Mouse (Mus musculus): Measurements from ENCODE around the gene Tmem82. TPM values are rescaled to one million over a fixed set of nuclear protein-coding genes. Genes with fewer than 3 reads are reported as not detected.
"Not testable (repeated sequence)": the region's sequence is repeated elsewhere in the genome, so short reads cannot be mapped to it uniquely, and the experiment has no call there.

Tmem82 gene
- polyA plus RNA-seq, 1 experiment from 2014 or later: 0.17 TPM

DNA sequence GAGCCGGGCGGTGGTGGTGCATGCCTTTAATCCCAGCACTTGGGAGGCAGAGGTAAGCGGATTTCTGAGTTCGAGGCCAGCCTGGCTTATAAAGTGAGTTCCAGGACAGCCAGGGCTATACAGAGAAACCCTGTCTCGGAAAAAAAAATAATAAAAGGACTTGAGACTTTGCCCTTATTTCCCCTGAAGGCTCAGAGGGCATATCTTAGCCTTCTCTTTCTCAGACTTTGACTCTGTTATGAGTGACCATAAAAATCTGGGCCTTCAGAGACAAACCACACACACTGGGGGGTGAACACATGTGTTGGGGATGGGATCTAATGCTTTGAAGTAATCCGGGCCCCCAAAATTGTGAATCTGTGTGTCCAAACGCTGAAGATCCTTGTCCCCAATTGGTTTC lies 51.3 kb downstream of the Tmem82 start:
- H3K36me3 ChIP-seq; H3K27ac ChIP-seq (replicated peaks); H3K9me3 ChIP-seq; H3K4me2 ChIP-seq (replicated peaks); H3K27me3 ChIP-seq; H3K4me3 ChIP-seq; ATAC-seq (replicated peaks); H3K4me1 ChIP-seq; H3K9ac ChIP-seq (replicated peaks): not testable (repeated sequence)
- 94% methylated on average over 7 of the region's 7 CpGs for WGBS

DNA sequence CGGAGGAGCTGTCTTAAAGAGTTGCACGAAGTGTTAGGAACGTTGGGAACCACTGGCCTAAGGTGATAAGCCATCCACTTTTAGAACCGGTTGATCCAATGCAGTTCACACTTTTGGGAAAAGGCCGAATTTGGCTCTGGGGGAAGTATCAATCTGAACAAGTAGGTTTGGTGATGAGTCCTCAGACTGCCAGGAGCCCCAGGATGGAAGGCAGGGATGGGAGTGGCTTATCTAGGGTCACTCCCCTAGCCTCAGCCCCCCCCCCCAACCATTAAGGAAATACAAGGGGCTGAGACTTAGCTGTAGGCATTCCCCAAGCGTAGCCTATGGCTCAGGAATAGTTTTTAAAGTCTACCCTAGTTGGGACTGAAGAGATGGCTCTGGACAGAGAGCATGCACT lies 52.2 kb downstream of the Tmem82 start:
- H3K4me3 ChIP-seq: no peak overlapping the region
- no peaks in the 10 kb centered on the region for H3K27me3 ChIP-seq
- no peaks in the 10 kb centered on the region for H3K36me3 ChIP-seq
- no peak overlapping the region for H3K9ac ChIP-seq (replicated peaks)
- ATAC-seq (replicated peaks): no peak
- no peak overlapping the region for H3K27ac ChIP-seq (replicated peaks)
- no peaks in the 10 kb centered on the region for H3K9me3 ChIP-seq
- H3K4me2 ChIP-seq (replicated peaks): no peak overlapping the region
- no peaks in the 10 kb centered on the region for H3K4me1 ChIP-seq
- 94% methylated on average over 6 of the region's 6 CpGs for WGBS

DNA sequence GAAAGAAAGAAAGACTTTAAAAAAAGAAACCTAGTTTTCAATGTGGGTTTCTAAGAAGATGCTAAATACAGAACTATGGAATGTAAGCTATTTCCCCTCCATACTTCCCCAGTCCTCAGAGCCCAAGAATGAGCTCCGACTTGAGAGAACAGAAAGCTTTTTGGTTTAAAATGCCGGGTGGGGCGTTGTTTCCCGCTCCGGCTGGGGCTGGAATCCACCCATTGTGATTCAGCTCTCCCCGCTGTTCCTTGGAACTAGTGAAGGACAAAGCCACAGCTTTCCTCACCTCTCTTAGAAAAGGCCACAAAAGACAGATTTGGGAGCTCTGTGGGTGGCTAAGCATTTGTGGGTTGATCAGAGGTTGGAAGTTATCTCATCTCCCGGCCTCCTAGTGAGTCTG lies 53.1 kb downstream of the Tmem82 start:
- H3K9me3 ChIP-seq: no peaks in the 10 kb centered on the region
- H3K4me1 ChIP-seq: no peaks in the 10 kb centered on the region
- no peak overlapping the region for H3K4me3 ChIP-seq
- WGBS: 13% methylated on average over 7 of the region's 7 CpGs
- no peak overlapping the region for H3K4me2 ChIP-seq (replicated peaks)
- no peaks in the 10 kb centered on the region for H3K27me3 ChIP-seq
- no peak overlapping the region for H3K27ac ChIP-seq (replicated peaks)
- no peaks in the 10 kb centered on the region for H3K36me3 ChIP-seq
- ATAC-seq (replicated peaks): no peak
- H3K9ac ChIP-seq (replicated peaks): no peak overlapping the region

DNA sequence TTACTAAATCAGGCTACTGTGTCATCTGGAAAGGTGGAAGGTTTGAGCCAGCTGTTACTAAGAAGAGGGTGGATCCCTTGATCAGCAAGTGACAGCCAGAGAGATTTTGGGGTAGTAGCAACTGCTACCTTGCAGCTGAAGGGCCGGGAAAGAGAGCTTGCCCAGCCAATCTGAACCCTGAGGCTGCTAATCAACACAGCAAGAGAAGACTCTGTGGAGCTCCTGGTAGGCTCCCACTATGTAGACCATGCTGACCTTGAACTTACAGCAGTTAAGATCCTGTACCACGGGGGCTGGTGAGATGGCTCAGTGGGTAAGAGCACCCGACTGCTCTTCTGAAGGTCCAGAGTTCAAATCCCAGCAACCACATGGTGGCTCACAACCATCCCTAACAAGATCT lies 53.8 kb downstream of the Tmem82 start:
- no peak overlapping the region for H3K9ac ChIP-seq (replicated peaks)
- no peak overlapping the region for H3K27ac ChIP-seq (replicated peaks)
- no peak for ATAC-seq (replicated peaks)
- no peaks in the 10 kb centered on the region for H3K27me3 ChIP-seq
- 84% methylated on average over 3 of the region's 3 CpGs for WGBS
- no peaks in the 10 kb centered on the region for H3K36me3 ChIP-seq
- no peak overlapping the region for H3K4me2 ChIP-seq (replicated peaks)
- H3K4me3 ChIP-seq: no peak overlapping the region
- H3K9me3 ChIP-seq: no peaks in the 10 kb centered on the region
- H3K4me1 ChIP-seq: peaks cover 7% of the 10 kb centered on the region

DNA sequence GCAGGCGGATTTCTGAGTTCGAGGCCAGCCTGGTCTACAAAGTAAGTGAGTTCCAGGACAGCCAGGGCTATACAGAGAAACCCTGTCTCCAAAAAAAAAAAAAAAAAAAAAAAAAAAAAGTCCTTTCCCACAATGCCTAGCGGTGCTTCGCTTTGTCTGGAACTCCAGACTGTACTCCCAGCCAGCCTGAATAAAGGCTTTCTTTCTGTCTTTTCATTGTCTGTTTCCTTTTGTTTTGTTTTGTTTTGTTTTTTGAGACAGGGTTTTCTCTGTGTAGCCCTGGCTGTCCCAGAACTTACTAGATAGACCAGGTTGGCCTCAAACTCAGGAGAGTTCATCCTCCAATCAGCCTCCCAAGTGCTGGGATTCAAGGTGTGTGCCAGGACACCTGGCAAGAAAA lies 54.2 kb downstream of the Tmem82 start:
- no peaks in the 10 kb centered on the region for H3K27me3 ChIP-seq
- no peaks in the 10 kb centered on the region for H3K36me3 ChIP-seq
- H3K9ac ChIP-seq (replicated peaks): no peak overlapping the region
- H3K4me3 ChIP-seq: no peak overlapping the region
- no peak for ATAC-seq (replicated peaks)
- peaks cover 11% of the 10 kb centered on the region for H3K4me1 ChIP-seq
- 95% methylated on average over 4 of the region's 4 CpGs for WGBS
- no peak overlapping the region for H3K4me2 ChIP-seq (replicated peaks)
- no peaks in the 10 kb centered on the region for H3K9me3 ChIP-seq
- no peak overlapping the region for H3K27ac ChIP-seq (replicated peaks)

Other genes with a start within 250 kb of the Tmem82 start
- not detected in 2 replicates for gene Clcnka, start 219.9 kb downstream of the Tmem82 start, polyA plus RNA-seq (2015; fragmentation: Nextera tagmentation; extraction: Ambion mirVana)
- not detected in 2 replicates for gene Clcnkb, start 202.6 kb downstream of the Tmem82 start, polyA plus RNA-seq (2015; fragmentation: Nextera tagmentation; extraction: Ambion mirVana)
- 0.09 TPM in 1 of 2 replicates, not detected in the other for gene Hspb7, start 197.9 kb downstream of the Tmem82 start, polyA plus RNA-seq (2015; fragmentation: Nextera tagmentation; extraction: Ambion mirVana)
- gene Srarp, start 182.5 kb downstream of the Tmem82 start, polyA plus RNA-seq (2015; fragmentation: Nextera tagmentation; extraction: Ambion mirVana): 0.20 TPM in 1 of 2 replicates, not detected in the other
- gene Zbtb17, start 174.0 kb downstream of the Tmem82 start, polyA plus RNA-seq (2015; fragmentation: Nextera tagmentation; extraction: Ambion mirVana): 61.8 and 65.6 TPM in 2 replicates
- gene Spen, start 80.0 kb downstream of the Tmem82 start, polyA plus RNA-seq (2015; fragmentation: Nextera tagmentation; extraction: Ambion mirVana): 18.5 and 18.9 TPM in 2 replicates
- gene Fblim1, start 12.5 kb downstream of the Tmem82 start, polyA plus RNA-seq (2015; fragmentation: Nextera tagmentation; extraction: Ambion mirVana): 17.4 and 22.6 TPM in 2 replicates
- gene Slc25a34, start 5.2 kb upstream of the Tmem82 start, polyA plus RNA-seq (2015; fragmentation: Nextera tagmentation; extraction: Ambion mirVana): 0.06 and 0.14 TPM in 2 replicates
- gene Plekhm2, start 46.3 kb upstream of the Tmem82 start, polyA plus RNA-seq (2015; fragmentation: Nextera tagmentation; extraction: Ambion mirVana): 7.6 TPM in 2 replicates
- gene Rsc1a1, start 67.0 kb upstream of the Tmem82 start, polyA plus RNA-seq (2015; fragmentation: Nextera tagmentation; extraction: Ambion mirVana): not detected in 2 replicates
- gene Ddi2, start 104.8 kb upstream of the Tmem82 start, polyA plus RNA-seq (2015; fragmentation: Nextera tagmentation; extraction: Ambion mirVana): 14.6 and 15.3 TPM in 2 replicates
- not detected in 2 replicates for gene Agmat, start 128.0 kb upstream of the Tmem82 start, polyA plus RNA-seq (2015; fragmentation: Nextera tagmentation; extraction: Ambion mirVana)
- gene Dnajc16, start 172.3 kb upstream of the Tmem82 start, polyA plus RNA-seq (2015; fragmentation: Nextera tagmentation; extraction: Ambion mirVana): 5.2 and 5.3 TPM in 2 replicates
- gene Casp9, start 175.0 kb upstream of the Tmem82 start, polyA plus RNA-seq (2015; fragmentation: Nextera tagmentation; extraction: Ambion mirVana): 14.9 and 18.2 TPM in 2 replicates
- not detected in 2 replicates for gene Cela2a, start 207.5 kb upstream of the Tmem82 start, polyA plus RNA-seq (2015; fragmentation: Nextera tagmentation; extraction: Ambion mirVana)
- not detected in 2 replicates for gene Ctrc, start 227.7 kb upstream of the Tmem82 start, polyA plus RNA-seq (2015; fragmentation: Nextera tagmentation; extraction: Ambion mirVana)